Mouse (Mus musculus): ENCODE measurements around the gene Fbxl8. TPM values are rescaled to one million over a fixed set of nuclear protein-coding genes. Genes with fewer than 3 reads are reported as not detected.

The Fbxl8 gene
- polyA plus RNA-seq, 1 experiment = 7.6 TPM

DNA sequence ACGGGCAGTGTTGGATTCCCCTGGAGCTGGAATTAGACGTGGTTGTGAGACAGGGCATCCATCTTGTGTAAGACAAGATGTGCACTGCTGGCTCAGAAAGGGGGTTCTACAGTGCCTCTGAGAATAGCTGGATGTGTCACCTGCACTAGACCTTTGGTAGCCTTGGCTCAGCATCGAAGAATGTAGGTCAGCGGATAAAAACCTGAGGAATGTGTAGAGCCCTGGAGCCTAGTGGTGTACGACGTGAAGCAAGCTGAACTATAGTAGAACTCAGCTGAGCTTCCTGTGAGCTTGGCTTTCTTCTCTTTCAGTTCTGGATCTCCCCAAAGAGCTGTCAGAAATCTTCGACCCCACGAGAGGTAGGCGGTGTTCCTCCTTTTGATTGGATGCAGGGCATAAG, 39.4 kb downstream of the Fbxl8 start:
- H3K79me2 ChIP-seq (ENCODE audit: control insufficient read depth, insufficient read depth) = peaks cover 40% of the 10 kb centered on the region
- H3K79me3 ChIP-seq (ENCODE audit: low read depth) = peaks cover 16% of the 10 kb centered on the region
- H3K27me3 ChIP-seq (ENCODE audit: control insufficient read depth, insufficient read depth, insufficient read length) = no peaks in the 10 kb centered on the region
- H3K4me3 ChIP-seq (ENCODE audit: insufficient read depth, poor library complexity, severe bottlenecking) = no peak overlapping the region
- TF ChIP-seq USF1 (IDR thresholded peaks at IDR 0.05; ENCODE audit: low read depth) = no peak
- TF ChIP-seq MAX (IDR thresholded peaks at IDR 0.05) = no peak
- no peak overlapping the region for H3ac ChIP-seq (ENCODE audit: control insufficient read depth, insufficient read length, low read depth)
- H3K36me3 ChIP-seq (ENCODE audit: control insufficient read depth, insufficient read depth) = peaks cover 78% of the 10 kb centered on the region

DNA sequence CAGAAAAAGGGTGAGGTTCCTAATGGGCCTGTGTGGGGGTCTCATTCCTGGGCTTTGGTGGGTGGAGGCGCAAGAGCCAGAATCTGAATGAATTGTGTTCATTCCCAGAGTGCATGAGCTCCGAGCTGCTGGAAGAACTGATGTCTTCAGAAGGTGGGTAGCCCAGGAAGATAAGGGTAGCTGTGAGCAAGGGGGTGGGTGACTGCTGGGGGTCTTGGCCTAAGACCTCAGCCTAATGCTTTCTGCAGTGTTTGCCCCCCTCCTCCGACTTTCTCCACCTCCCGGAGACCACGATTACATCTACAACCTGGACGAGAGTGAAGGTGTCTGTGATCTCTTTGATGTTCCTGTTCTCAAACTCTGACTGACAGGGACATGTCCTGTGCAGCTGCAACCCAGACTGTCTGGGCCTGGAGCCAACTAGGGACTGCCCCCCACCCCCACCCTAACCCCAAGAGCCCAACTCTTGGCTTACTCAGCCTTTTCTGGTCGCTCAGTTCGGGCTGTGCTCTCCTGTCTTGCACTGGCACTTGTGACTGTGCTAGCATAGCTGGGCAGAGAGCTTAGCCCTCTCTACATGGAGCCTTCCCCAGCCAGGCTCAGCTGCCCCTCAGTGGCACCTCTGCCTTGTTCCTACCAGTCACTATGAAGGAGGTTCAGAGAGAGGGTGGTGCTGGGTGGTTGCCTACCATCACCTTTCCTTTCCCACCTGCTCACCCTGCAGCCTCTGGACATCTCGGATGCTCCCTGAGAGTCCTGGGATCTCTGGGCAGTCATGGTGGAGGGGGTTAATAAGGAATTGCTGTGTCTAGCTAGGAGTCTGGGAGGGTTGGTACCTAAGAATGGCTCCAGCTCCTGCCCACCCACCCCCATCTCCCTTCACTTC, 40.1 kb downstream of the Fbxl8 start:
- Histone ChIP-seq H3K4me3 (ENCODE audit: insufficient read depth, poor library complexity, severe bottlenecking) (no peak overlapping the region), H3K36me3 (ENCODE audit: control insufficient read depth, insufficient read depth) (peaks cover 73% of the 10 kb centered on the region)

DNA sequence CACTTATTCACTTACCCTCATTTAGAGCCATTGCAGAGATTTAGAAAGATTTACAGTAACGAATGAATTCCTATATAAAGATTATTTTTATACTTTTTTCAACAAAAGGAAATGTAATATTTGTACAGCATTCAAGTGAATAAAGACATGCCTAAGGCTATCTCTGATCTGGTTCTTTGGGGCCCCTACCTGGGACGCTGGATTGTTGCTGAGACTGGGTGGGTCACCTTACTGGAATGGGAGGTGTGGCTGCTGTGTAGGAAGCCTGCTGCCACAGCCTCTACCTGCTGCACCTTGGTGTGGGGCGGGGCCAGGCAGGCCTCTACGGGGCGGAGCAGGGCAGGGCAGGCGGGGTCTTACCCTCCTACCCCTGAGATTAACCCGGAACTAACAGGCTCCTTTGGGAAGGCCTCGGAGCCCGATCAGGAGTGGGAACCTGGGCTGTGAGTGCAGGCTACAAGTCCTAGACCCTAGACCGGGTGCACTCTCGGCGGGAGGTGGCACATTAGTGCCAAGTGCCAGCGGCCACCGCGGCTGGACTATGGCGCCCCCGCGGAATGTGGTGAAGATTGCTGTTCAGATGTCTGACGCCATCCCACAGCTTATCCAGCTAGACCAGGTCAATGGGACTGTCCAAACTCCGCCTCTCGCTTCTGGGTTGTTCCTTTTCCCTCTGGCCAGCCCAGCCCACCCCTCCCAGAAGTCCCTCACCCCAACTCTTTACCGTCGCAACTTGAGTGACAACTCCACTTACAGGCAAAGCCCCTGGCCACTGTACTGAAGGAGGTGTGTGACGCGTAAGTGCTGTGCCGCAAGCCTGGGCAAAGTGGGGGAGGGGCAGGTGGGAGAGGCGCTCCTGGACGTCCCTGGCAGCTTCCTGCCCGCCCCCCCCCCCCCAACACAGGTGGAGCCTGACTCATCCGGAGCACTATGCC, 41.0 kb downstream of the Fbxl8 start, which contains the start of gene Elmo3:
Gene Elmo3, plus strand, starts transcription at position 391 of the 935 bp plus-strand sequence.
- Histone ChIP-seq H3K79me2 (ENCODE audit: control insufficient read depth, insufficient read depth) (peaks cover 24% of the 10 kb centered on the region), H3K79me3 (ENCODE audit: low read depth) (peaks cover 4% of the 10 kb centered on the region), H3K27me3 (ENCODE audit: control insufficient read depth, insufficient read depth, insufficient read length) (no peaks in the 10 kb centered on the region), H3K36me3 (ENCODE audit: control insufficient read depth, insufficient read depth) (peaks cover 71% of the 10 kb centered on the region), H3ac (ENCODE audit: control insufficient read depth, insufficient read length, low read depth) (no peak within 1 kb of the TSS), H3K4me3 (ENCODE audit: insufficient read depth, poor library complexity, severe bottlenecking) (no peak within 1 kb of the TSS)
- no peak for TF ChIP-seq USF1 (IDR thresholded peaks at IDR 0.05; ENCODE audit: low read depth)
- TF ChIP-seq MAX (IDR thresholded peaks at IDR 0.05) = no peak
- no peak for TF ChIP-seq MYOD1 (IDR thresholded peaks at IDR 0.05; ENCODE audit: control insufficient read depth, insufficient read length, low read depth)
- TF ChIP-seq MYOG (IDR thresholded peaks at IDR 0.05; ENCODE audit: control insufficient read depth, extremely low read depth, insufficient read length) = no peak
- no peak for TF ChIP-seq FOSL1 (IDR thresholded peaks at IDR 0.05; ENCODE audit: insufficient read depth, low read length, poor library complexity, severe bottlenecking)
- no peak for TF ChIP-seq CEBPB (IDR thresholded peaks at IDR 0.05; ENCODE audit: low read depth)
- TF ChIP-seq CTCF (IDR thresholded peaks at IDR 0.05; ENCODE audit: control insufficient read depth, insufficient read depth, insufficient read length) = no peak

More for the DNA sequence above, 40.1 kb downstream of the Fbxl8 start:
- no peak overlapping the region for H3ac ChIP-seq (ENCODE audit: control insufficient read depth, insufficient read length, low read depth)
- H3K27me3 ChIP-seq (ENCODE audit: control insufficient read depth, insufficient read depth, insufficient read length) = no peaks in the 10 kb centered on the region
- peaks cover 9% of the 10 kb centered on the region for H3K79me3 ChIP-seq (ENCODE audit: low read depth)
- peaks cover 33% of the 10 kb centered on the region for H3K79me2 ChIP-seq (ENCODE audit: control insufficient read depth, insufficient read depth)
- TF ChIP-seq MYOD1 (IDR thresholded peaks at IDR 0.05; ENCODE audit: control insufficient read depth, insufficient read length, low read depth) (peak; percentile 68), MYOG (IDR thresholded peaks at IDR 0.05; ENCODE audit: control insufficient read depth, extremely low read depth, insufficient read length) (no peak)

DNA sequence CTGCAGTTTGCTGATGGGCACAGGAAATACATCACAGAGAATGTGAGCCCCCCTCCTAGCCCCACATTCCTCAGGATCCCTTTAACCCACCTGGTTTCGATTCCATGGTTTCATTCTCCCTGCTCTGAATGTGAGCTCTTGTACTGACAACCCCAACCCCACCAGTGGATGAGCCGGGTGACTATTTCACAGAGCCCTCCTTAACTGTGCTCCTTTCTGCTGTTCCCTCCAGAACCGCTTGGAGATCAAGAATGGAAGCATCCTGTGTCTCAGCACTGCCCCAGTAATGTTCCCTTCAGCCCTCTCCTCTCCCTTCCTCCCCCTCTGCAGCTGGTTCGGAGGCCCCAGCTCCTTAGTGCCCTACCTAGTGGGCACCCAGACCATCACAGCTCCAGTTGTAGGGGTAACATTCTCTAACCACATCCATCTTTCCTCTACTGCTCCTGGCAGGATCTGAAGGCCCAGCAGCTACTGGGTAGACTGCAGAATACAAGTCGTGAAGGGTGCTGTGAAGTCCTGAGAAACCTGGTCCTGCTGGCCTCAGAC, 41.8 kb downstream of the Fbxl8 start:
- Histone ChIP-seq H3K79me3 (ENCODE audit: low read depth) (peaks cover 4% of the 10 kb centered on the region), H3ac (ENCODE audit: control insufficient read depth, insufficient read length, low read depth) (no peak overlapping the region), H3K36me3 (ENCODE audit: control insufficient read depth, insufficient read depth) (peaks cover 70% of the 10 kb centered on the region), H3K27me3 (ENCODE audit: control insufficient read depth, insufficient read depth, insufficient read length) (no peaks in the 10 kb centered on the region), H3K79me2 (ENCODE audit: control insufficient read depth, insufficient read depth) (peaks cover 16% of the 10 kb centered on the region), H3K4me3 (ENCODE audit: insufficient read depth, poor library complexity, severe bottlenecking) (no peak overlapping the region)
- TF ChIP-seq MYOG (IDR thresholded peaks at IDR 0.05; ENCODE audit: control insufficient read depth, extremely low read depth, insufficient read length) (no peak), CEBPB (IDR thresholded peaks at IDR 0.05; ENCODE audit: low read depth) (no peak), MAX (IDR thresholded peaks at IDR 0.05) (no peak), USF1 (IDR thresholded peaks at IDR 0.05; ENCODE audit: low read depth) (no peak), MYOD1 (IDR thresholded peaks at IDR 0.05; ENCODE audit: control insufficient read depth, insufficient read length, low read depth) (no peak), CTCF (IDR thresholded peaks at IDR 0.05; ENCODE audit: control insufficient read depth, insufficient read depth, insufficient read length) (no peak), FOSL1 (IDR thresholded peaks at IDR 0.05; ENCODE audit: insufficient read depth, low read length, poor library complexity, severe bottlenecking) (no peak)

- Histone ChIP-seq H3K79me3 (ENCODE audit: low read depth) (peaks cover 3% of the 10 kb centered on the region), H3K79me2 (ENCODE audit: control insufficient read depth, insufficient read depth) (peaks cover 3% of the 10 kb centered on the region), H3K4me3 (ENCODE audit: insufficient read depth, poor library complexity, severe bottlenecking) (no peak overlapping the region), H3ac (ENCODE audit: control insufficient read depth, insufficient read length, low read depth) (no peak overlapping the region), H3K36me3 (ENCODE audit: control insufficient read depth, insufficient read depth) (peaks cover 65% of the 10 kb centered on the region), H3K27me3 (ENCODE audit: control insufficient read depth, insufficient read depth, insufficient read length) (no peaks in the 10 kb centered on the region)
- TF ChIP-seq CTCF (IDR thresholded peaks at IDR 0.05; ENCODE audit: control insufficient read depth, insufficient read depth, insufficient read length) = no peak
- no peak for TF ChIP-seq MAX (IDR thresholded peaks at IDR 0.05)
- no peak for TF ChIP-seq CEBPB (IDR thresholded peaks at IDR 0.05; ENCODE audit: low read depth)
- no peak for TF ChIP-seq MYOG (IDR thresholded peaks at IDR 0.05; ENCODE audit: control insufficient read depth, extremely low read depth, insufficient read length)
- no peak for TF ChIP-seq USF1 (IDR thresholded peaks at IDR 0.05; ENCODE audit: low read depth)
- no peak for TF ChIP-seq MYOD1 (IDR thresholded peaks at IDR 0.05; ENCODE audit: control insufficient read depth, insufficient read length, low read depth)
- no peak for TF ChIP-seq FOSL1 (IDR thresholded peaks at IDR 0.05; ENCODE audit: insufficient read depth, low read length, poor library complexity, severe bottlenecking)
Measured at GRCm38 (mm10) chr8:105307670-105308069, 43.2 kb downstream of the Fbxl8 start.
